Mouse (Mus musculus): Measurements from ENCODE around the gene Nol3. TPM values are rescaled to one million over a fixed set of nuclear protein-coding genes. Genes with fewer than 3 reads are reported as not detected.
A peak's percentile ranks its signal among the peaks of the same experiment; 100 is the strongest.

The Nol3 gene
- polyA plus RNA-seq, 1 experiment from 2014 or later = 1.2 TPM

- ATAC-seq = peak; percentile 96
- WGBS = 6% methylated on average over 30 of the region's 30 CpGs
- H3K36me3 ChIP-seq = peaks cover 42% of the 10 kb centered on the region
- H3K4me2 ChIP-seq (replicated peaks) = peak within 1 kb of the TSS; percentile 66
- peak within 1 kb of the TSS; percentile 86 for H3K27ac ChIP-seq
- H3K4me1 ChIP-seq (replicated peaks) = peaks cover 23% of the 10 kb centered on the region
- H3K9me3 ChIP-seq = no peaks in the 10 kb centered on the region
- H3K4me3 ChIP-seq (replicated peaks) = peak within 1 kb of the TSS; percentile 42
- peak within 1 kb of the TSS; percentile 55 for H3K9ac ChIP-seq
- no peaks in the 10 kb centered on the region for H3K27me3 ChIP-seq (replicated peaks)
These were observed 29.5 kb downstream of the Nol3 start, which contains the start of gene Elmo3 for GRCm38 (mm10) chr8:105305211-105306145. Elmo3 (plus strand) TSS chr8:105305601.

- H3K36me3 ChIP-seq = peaks cover 36% of the 10 kb centered on the region
- WGBS = 34% methylated on average over 5 of the region's 5 CpGs
- peak overlapping the region; percentile 66 for H3K4me2 ChIP-seq (replicated peaks)
- ATAC-seq = peak; percentile 16
- H3K9ac ChIP-seq = peak overlapping the region; percentile 55
- H3K4me1 ChIP-seq (replicated peaks) = peaks cover 23% of the 10 kb centered on the region
- H3K9me3 ChIP-seq = no peaks in the 10 kb centered on the region
- H3K27ac ChIP-seq = no peak overlapping the region
- peak overlapping the region; percentile 42 for H3K4me3 ChIP-seq (replicated peaks)
- no peaks in the 10 kb centered on the region for H3K27me3 ChIP-seq (replicated peaks)
These were observed 30.3 kb downstream of the Nol3 start for GRCm38 (mm10) chr8:105306146-105306691.

GRCm38 (mm10) chr8:105307670-105308069 lies 31.7 kb downstream of the Nol3 start:
- H3K27ac ChIP-seq = no peak overlapping the region
- peaks cover 23% of the 10 kb centered on the region for H3K4me1 ChIP-seq (replicated peaks)
- H3K4me2 ChIP-seq (replicated peaks) = no peak overlapping the region
- H3K9me3 ChIP-seq = no peaks in the 10 kb centered on the region
- peaks cover 30% of the 10 kb centered on the region for H3K36me3 ChIP-seq
- no peak for ATAC-seq
- no peaks in the 10 kb centered on the region for H3K27me3 ChIP-seq (replicated peaks)
- WGBS = 91% methylated on average over 13 of the region's 13 CpGs
- H3K4me3 ChIP-seq (replicated peaks) = no peak overlapping the region
- no peak overlapping the region for H3K9ac ChIP-seq

- no peak for ATAC-seq
These were observed 32.5 kb downstream of the Nol3 start for GRCm38 (mm10) chr8:105308428-105308827.

GRCm38 (mm10) chr8:105309142-105309847 lies 33.4 kb downstream of the Nol3 start:
- ATAC-seq = no peak
- H3K36me3 ChIP-seq = peaks cover 35% of the 10 kb centered on the region
- 83% methylated on average over 15 of the region's 15 CpGs for WGBS

More at GRCm38 (mm10) chr8:105308428-105308827, 32.5 kb downstream of the Nol3 start:
- peaks cover 23% of the 10 kb centered on the region for H3K4me1 ChIP-seq (replicated peaks)
- H3K9me3 ChIP-seq = no peaks in the 10 kb centered on the region
- no peak overlapping the region for H3K9ac ChIP-seq
- H3K36me3 ChIP-seq = peaks cover 29% of the 10 kb centered on the region
- 94% methylated on average over 10 of the region's 10 CpGs for WGBS
- no peak overlapping the region for H3K4me2 ChIP-seq (replicated peaks)
- H3K27ac ChIP-seq = no peak overlapping the region
- H3K27me3 ChIP-seq (replicated peaks) = no peaks in the 10 kb centered on the region
- H3K4me3 ChIP-seq (replicated peaks) = no peak overlapping the region

GRCm38 (mm10) chr8:105310118-105310517 lies 34.2 kb downstream of the Nol3 start:
- H3K4me2 ChIP-seq (replicated peaks) = no peak overlapping the region
- H3K36me3 ChIP-seq = peaks cover 37% of the 10 kb centered on the region
- ATAC-seq = no peak
- no peaks in the 10 kb centered on the region for H3K9me3 ChIP-seq
- H3K4me3 ChIP-seq (replicated peaks) = no peak overlapping the region
- no peak overlapping the region for H3K27ac ChIP-seq
- peaks cover 11% of the 10 kb centered on the region for H3K4me1 ChIP-seq (replicated peaks)
- 85% methylated on average over 8 of the region's 8 CpGs for WGBS
- no peaks in the 10 kb centered on the region for H3K27me3 ChIP-seq (replicated peaks)
- H3K9ac ChIP-seq = no peak overlapping the region

More at GRCm38 (mm10) chr8:105309142-105309847, 33.4 kb downstream of the Nol3 start:
- Histone ChIP-seq H3K27me3 (replicated peaks) (no peaks in the 10 kb centered on the region), H3K4me2 (replicated peaks) (no peak overlapping the region), H3K9ac (no peak overlapping the region), H3K4me1 (replicated peaks) (peaks cover 18% of the 10 kb centered on the region), H3K27ac (no peak overlapping the region), H3K4me3 (replicated peaks) (no peak overlapping the region), H3K9me3 (no peaks in the 10 kb centered on the region)

- H3K4me2 ChIP-seq (replicated peaks) = no peak overlapping the region
- ATAC-seq = no peak
- no peak overlapping the region for H3K4me3 ChIP-seq (replicated peaks)
- H3K36me3 ChIP-seq = peaks cover 44% of the 10 kb centered on the region
- H3K27me3 ChIP-seq (replicated peaks) = no peaks in the 10 kb centered on the region
- H3K9ac ChIP-seq = no peak overlapping the region
- 84% methylated on average over 1 of the region's 1 CpGs for WGBS
- H3K9me3 ChIP-seq = no peaks in the 10 kb centered on the region
- H3K27ac ChIP-seq = no peak overlapping the region
- H3K4me1 ChIP-seq (replicated peaks) = no peaks in the 10 kb centered on the region
These were observed 35.8 kb downstream of the Nol3 start for GRCm38 (mm10) chr8:105311718-105312117.

GRCm38 (mm10) chr8:105312891-105313481 lies 37.0 kb downstream of the Nol3 start:
- Histone ChIP-seq H3K4me1 (replicated peaks) (no peaks in the 10 kb centered on the region), H3K27me3 (replicated peaks) (no peaks in the 10 kb centered on the region), H3K27ac (no peak overlapping the region), H3K4me2 (replicated peaks) (no peak overlapping the region), H3K9me3 (no peaks in the 10 kb centered on the region), H3K4me3 (replicated peaks) (no peak overlapping the region), H3K36me3 (peaks cover 36% of the 10 kb centered on the region), H3K9ac (no peak overlapping the region)
- no peak for ATAC-seq
- 83% methylated on average over 8 of the region's 8 CpGs for WGBS

GRCm38 (mm10) chr8:105313622-105314402 lies 37.9 kb downstream of the Nol3 start:
- no peak for ATAC-seq
- no peaks in the 10 kb centered on the region for H3K4me1 ChIP-seq (replicated peaks)
- H3K4me2 ChIP-seq (replicated peaks) = no peak overlapping the region
- no peaks in the 10 kb centered on the region for H3K9me3 ChIP-seq
- H3K27ac ChIP-seq = no peak overlapping the region
- no peaks in the 10 kb centered on the region for H3K27me3 ChIP-seq (replicated peaks)
- H3K9ac ChIP-seq = no peak overlapping the region
- WGBS = 86% methylated on average over 9 of the region's 9 CpGs
- peaks cover 30% of the 10 kb centered on the region for H3K36me3 ChIP-seq
- no peak overlapping the region for H3K4me3 ChIP-seq (replicated peaks)

- WGBS = 89% methylated on average over 18 of the region's 18 CpGs
- peaks cover 30% of the 10 kb centered on the region for H3K36me3 ChIP-seq
These were observed 39.3 kb downstream of the Nol3 start for GRCm38 (mm10) chr8:105315073-105315769.

GRCm38 (mm10) chr8:105317941-105318340 lies 42.0 kb downstream of the Nol3 start:
- Histone ChIP-seq H3K27me3 (replicated peaks) (no peaks in the 10 kb centered on the region), H3K27ac (no peak overlapping the region), H3K4me1 (replicated peaks) (no peaks in the 10 kb centered on the region), H3K4me3 (replicated peaks) (no peak overlapping the region), H3K4me2 (replicated peaks) (no peak overlapping the region), H3K9ac (no peak overlapping the region), H3K9me3 (no peaks in the 10 kb centered on the region), H3K36me3 (peaks cover 24% of the 10 kb centered on the region)
- 84% methylated on average over 4 of the region's 4 CpGs for WGBS
- no peak for ATAC-seq

More at GRCm38 (mm10) chr8:105315073-105315769, 39.3 kb downstream of the Nol3 start:
- Histone ChIP-seq H3K4me3 (replicated peaks) (no peak overlapping the region), H3K9ac (no peak overlapping the region), H3K4me2 (replicated peaks) (no peak overlapping the region), H3K27ac (no peak overlapping the region), H3K9me3 (no peaks in the 10 kb centered on the region), H3K4me1 (replicated peaks) (no peaks in the 10 kb centered on the region), H3K27me3 (replicated peaks) (no peaks in the 10 kb centered on the region)
- ATAC-seq = no peak
